Mouse (Mus musculus): ENCODE results near the gene Pom121l12.

The Pom121l12 gene

GRCm38 (mm10) chr11:14598976-14599375, at the start of gene Pom121l12:
Gene Pom121l12, plus strand, starts transcription at chr11:14599276.
- no peak for DNase-seq (ENCODE audit: low spot score)

- DNase-seq (ENCODE audit: low spot score), result no peak
Measured at GRCm38 (mm10) chr11:14611859-14612258, 12.8 kb downstream of the Pom121l12 start.
